Mouse (Mus musculus) thymus, postnatal 36 days (tissue): ENCODE data around the gene Cdpf1.
"Not testable (repeated sequence)": the region's sequence is repeated elsewhere in the genome, so short reads cannot be mapped to it uniquely, and the experiment has no call there.

ENCODE experiments used
- DNase-seq, 2 experiments: peaks; one replicate each; pipeline ENCODE4 v3.0.0; 2022; ENCODE audit warnings: mixed read lengths in 2 of 2

Gene Cdpf1

GRCm38 (mm10) chr15:85808031-85808430, 3.5 kb downstream of the Cdpf1 start:
- DNase-seq = peak; percentile 28 to 48

- no peak for DNase-seq
Measured at GRCm38 (mm10) chr15:85807404-85807803, 4.1 kb downstream of the Cdpf1 start.

GRCm38 (mm10) chr15:85806886-85807285, 4.6 kb downstream of the Cdpf1 start:
- DNase-seq = no peak

GRCm38 (mm10) chr15:85802931-85803330, 8.6 kb downstream of the Cdpf1 start:
- DNase-seq = no peak

GRCm38 (mm10) chr15:85798676-85799075, 12.8 kb downstream of the Cdpf1 start:
- DNase-seq = no peak

- no peak for DNase-seq
Measured at GRCm38 (mm10) chr15:85795516-85795915, 16.0 kb downstream of the Cdpf1 start.

GRCm38 (mm10) chr15:85792819-85793218, 18.7 kb downstream of the Cdpf1 start:
- no peak for DNase-seq

GRCm38 (mm10) chr15:85791449-85791848, 20.0 kb downstream of the Cdpf1 start:
- no peak for DNase-seq

GRCm38 (mm10) chr15:85788633-85789032, 22.9 kb downstream of the Cdpf1 start:
- DNase-seq = no peak

- DNase-seq = no peak
Measured at GRCm38 (mm10) chr15:85788051-85788450, 23.4 kb downstream of the Cdpf1 start.

GRCm38 (mm10) chr15:85787482-85787881, 24.0 kb downstream of the Cdpf1 start:
- no peak for DNase-seq

- DNase-seq = no peak
Measured at GRCm38 (mm10) chr15:85786711-85787110, 24.8 kb downstream of the Cdpf1 start.

GRCm38 (mm10) chr15:85784341-85784740, 27.2 kb downstream of the Cdpf1 start:
- DNase-seq = no peak

GRCm38 (mm10) chr15:85783146-85783545, 28.4 kb downstream of the Cdpf1 start:
- no peak for DNase-seq

- not testable (repeated sequence) for DNase-seq
Measured at GRCm38 (mm10) chr15:85778891-85779290, 32.6 kb downstream of the Cdpf1 start.

GRCm38 (mm10) chr15:85776771-85777170, 34.7 kb downstream of the Cdpf1 start:
- no peak for DNase-seq

- no peak for DNase-seq
Measured at GRCm38 (mm10) chr15:85776241-85776640, 35.3 kb downstream of the Cdpf1 start.

- no peak for DNase-seq
Measured at GRCm38 (mm10) chr15:85775001-85775400, 36.5 kb downstream of the Cdpf1 start.

GRCm38 (mm10) chr15:85774419-85774818, 37.1 kb downstream of the Cdpf1 start:
- DNase-seq = no peak

GRCm38 (mm10) chr15:85772146-85772740, 39.3 kb downstream of the Cdpf1 start:
- no peak for DNase-seq

GRCm38 (mm10) chr15:85771306-85772121, 40.0 kb downstream of the Cdpf1 start:
- DNase-seq = no peak

GRCm38 (mm10) chr15:85768991-85769390, 42.5 kb downstream of the Cdpf1 start:
- DNase-seq = no peak

- no peak for DNase-seq
Measured at GRCm38 (mm10) chr15:85766677-85767076, 44.8 kb downstream of the Cdpf1 start.

- no peak for DNase-seq
Measured at GRCm38 (mm10) chr15:85765022-85765421, 46.5 kb downstream of the Cdpf1 start.
